Mouse (Mus musculus): ENCODE measurements around the gene Fam57b.

DNA sequence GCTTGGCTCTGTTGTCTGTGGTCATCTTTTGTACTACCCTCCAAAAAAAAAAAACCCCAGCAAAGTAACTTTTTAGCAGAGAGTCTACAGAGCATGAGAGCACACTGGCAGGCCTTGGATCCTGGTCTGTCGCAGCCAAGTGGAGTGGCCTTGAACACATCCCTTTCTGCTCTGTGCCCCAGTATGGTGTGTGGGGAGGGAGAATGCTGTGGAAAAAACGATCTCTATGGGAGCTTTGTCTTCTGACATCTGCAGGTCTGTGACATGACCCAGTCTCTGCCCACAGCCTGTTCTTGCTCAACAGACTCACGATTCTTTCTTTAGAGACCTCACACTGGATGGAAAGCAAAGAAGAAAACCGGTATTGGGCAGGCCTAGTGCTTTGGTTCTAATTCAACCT lies 36.5 kb upstream of the Fam57b start:
- TF ChIP-seq CTCF (conservative IDR thresholded peaks at IDR 0.05 in 1 of 2, IDR thresholded peaks at IDR 0.05 in 1 of 2; ENCODE audit: low read depth in 2 of 2, low read length in 2 of 2) (no peak), TBP (conservative IDR thresholded peaks at IDR 0.05; ENCODE audit: low read depth, low read length) (no peak), POLR2A (IDR thresholded peaks at IDR 0.05; ENCODE audit: low read depth, low read length) (no peak), ZKSCAN1 (IDR thresholded peaks at IDR 0.05; ENCODE audit: borderline replicate concordance, low read depth, low read length) (no peak)
